Mouse (Mus musculus): ENCODE results near the gene Arid1a.
"Not testable (repeated sequence)": the region's sequence is repeated elsewhere in the genome, so short reads cannot be mapped to it uniquely, and the experiment has no call there.

Arid1a gene

DNA sequence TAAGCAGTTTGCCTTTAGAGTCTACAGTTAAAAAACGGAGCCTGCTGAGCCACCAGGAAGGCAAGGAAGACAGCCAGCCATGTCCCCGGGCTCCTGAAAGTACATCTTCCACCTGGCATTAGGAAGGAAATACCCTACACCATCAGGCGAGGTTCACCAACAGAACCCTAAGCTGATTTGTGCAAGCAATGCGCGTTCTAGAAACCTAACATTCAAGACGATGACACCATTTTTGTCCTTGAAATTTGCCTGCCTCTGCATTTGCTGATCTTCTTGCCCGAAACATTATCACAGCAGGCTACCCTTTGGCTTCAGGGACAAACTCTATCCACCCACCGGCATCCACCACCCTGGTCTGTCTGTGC is 82.3 kb downstream of the Arid1a start:
- DNase-seq (ENCODE audit: low spot score) = no peak

DNA sequence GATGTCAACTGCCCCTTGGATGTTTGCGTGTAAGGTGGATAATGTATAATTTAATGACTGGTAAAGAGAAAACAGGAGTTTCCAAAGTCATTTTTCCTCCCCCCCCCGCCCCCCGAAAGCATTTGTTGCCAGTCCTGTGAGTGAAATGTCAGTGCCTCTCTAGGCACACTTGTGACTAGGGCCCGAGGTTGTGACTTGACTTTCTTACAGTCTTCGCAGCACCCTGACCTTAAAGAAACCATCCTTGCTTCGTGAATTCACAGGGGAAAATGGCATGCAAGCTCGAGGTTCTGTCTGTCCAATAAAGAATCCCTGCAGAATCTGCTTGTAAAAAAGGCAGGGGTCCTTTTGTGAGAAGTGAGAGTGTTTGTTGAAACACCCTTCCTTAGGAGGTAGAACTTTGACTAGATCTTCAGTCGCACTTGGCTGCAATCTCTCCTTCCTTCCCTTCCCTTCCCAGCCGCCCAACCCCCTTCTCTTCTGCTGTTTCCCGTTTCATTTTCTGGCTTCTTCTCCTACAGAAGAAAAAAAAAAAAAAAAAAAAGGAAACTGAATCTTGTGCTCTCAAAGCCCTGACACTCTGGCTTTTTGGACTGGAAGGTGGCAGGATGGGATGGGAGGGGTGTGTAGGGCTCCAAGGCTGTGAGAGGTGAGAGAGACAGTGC is 82.8 kb downstream of the Arid1a start:
- no peak for DNase-seq (ENCODE audit: low spot score)

GRCm38 (mm10) chr4:133672845-133673647 is 83.5 kb downstream of the Arid1a start:
- no peak for DNase-seq (ENCODE audit: low spot score)

DNA sequence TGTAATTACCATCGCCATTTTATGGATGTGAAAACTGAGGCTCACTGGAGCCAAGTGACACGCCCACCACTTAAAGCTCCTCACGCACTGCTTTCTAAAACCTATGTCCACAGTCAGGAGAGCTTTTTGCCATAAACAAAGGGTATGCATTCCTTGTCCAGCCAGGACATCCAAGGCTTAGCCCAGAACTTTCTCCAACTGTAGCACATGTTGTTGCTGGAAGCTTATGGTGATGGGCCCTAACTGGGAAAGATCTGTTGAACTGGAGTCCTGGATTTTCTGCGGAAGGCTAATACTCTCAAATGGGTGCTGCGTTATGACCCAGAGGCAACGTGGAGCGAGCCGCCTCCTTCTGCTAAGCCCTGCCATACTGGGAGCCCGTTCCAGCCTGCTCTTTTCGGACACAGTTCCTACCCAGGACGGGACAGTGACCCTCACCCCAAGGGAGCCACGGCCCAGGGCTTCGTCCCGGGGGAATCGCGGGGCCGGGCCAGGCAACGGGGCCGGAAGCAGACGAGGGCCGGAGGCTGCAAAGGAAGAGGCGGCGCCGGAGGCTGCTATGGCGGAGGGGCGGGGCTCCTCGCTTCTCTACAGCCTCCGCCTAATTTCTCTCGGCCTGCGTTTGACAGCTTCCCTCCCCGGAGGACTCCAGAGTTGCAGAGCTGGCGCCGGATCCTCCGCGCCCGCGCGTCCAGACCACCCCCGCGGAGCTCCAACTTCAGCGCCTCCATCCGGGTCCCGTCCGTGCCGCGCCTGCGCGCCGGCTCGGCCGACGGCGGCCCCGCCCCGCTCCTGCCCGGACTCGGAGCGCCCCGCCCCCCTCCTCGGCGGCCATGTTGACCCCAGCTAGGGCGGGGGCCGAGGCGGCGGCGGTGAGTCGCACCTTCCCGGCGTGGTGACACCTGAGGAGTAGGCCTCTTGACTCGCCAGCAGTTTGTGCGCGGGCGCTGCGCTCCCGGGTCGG is 84.4 kb downstream of the Arid1a start, which contains the start of gene Pigv:
Gene Pigv (minus strand): TSS at position 767 of the 964 bp plus-strand sequence.
- DNase-seq (ENCODE audit: low spot score) = no peak

DNA sequence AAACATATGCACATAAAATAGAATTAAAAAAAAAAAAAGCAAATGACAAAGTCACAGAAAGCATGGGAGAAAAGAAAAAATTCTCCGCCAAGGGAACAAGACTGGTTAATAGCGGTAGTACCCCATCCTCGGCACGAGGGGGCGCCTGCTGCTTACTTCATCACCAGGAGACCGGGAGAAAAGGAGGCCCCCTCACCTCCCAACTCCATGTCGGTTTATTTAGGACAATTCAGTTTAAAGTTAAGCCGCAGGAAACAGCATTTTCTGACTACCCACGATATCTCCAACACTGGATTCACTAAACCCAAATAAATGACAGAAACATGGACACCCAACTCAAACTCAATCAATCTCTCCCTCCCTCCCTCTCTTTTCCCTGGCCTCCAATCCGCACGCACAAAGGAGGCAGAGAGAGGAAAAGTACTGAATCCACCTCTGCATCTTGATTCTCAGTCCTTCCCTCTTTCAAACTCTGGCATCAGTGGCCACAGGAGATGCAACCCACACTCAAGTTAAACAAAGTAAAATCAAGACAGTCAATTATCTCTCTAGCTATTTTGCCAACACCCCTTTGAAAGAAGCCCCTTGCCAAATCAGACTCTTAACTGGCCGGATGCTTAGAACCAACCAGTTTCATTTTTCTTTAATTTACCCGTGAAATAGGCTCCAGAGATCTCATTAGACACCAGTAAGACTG is 85.2 kb downstream of the Arid1a start:
- DNase-seq (ENCODE audit: low spot score) = peak; percentile 83

- no peak for DNase-seq (ENCODE audit: low spot score)
Measured at GRCm38 (mm10) chr4:133669652-133670210, 86.8 kb downstream of the Arid1a start.

- no peak for DNase-seq (ENCODE audit: low spot score)
Measured at GRCm38 (mm10) chr4:133668537-133668936, 88.0 kb downstream of the Arid1a start.

GRCm38 (mm10) chr4:133666199-133666598 is 90.4 kb downstream of the Arid1a start:
- DNase-seq (ENCODE audit: low spot score) = no peak

GRCm38 (mm10) chr4:133665118-133665517 is 91.5 kb downstream of the Arid1a start:
- no peak for DNase-seq (ENCODE audit: low spot score)

DNA sequence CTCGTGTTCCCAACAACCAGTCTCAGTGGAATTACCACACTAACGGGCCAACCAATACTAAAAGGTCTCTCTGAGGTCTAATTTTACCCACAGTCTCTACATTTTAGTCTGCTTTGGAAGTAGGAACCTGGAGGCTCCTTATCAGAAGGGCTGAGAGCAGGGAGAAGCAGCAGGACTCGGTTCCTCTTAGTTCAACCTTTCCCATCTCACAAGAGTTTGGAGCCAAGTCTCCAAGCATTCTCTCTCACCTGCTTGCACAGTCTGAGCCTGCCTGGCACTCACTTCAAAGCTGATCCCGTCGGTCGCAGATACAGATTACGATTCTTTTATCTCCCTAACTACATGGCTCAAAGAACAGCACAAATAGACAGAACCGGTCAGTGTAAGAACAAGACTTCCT is 93.6 kb downstream of the Arid1a start:
- DNase-seq (ENCODE audit: low spot score) = no peak

GRCm38 (mm10) chr4:133662421-133662820 is 94.1 kb downstream of the Arid1a start:
- DNase-seq (ENCODE audit: low spot score) = no peak

DNA sequence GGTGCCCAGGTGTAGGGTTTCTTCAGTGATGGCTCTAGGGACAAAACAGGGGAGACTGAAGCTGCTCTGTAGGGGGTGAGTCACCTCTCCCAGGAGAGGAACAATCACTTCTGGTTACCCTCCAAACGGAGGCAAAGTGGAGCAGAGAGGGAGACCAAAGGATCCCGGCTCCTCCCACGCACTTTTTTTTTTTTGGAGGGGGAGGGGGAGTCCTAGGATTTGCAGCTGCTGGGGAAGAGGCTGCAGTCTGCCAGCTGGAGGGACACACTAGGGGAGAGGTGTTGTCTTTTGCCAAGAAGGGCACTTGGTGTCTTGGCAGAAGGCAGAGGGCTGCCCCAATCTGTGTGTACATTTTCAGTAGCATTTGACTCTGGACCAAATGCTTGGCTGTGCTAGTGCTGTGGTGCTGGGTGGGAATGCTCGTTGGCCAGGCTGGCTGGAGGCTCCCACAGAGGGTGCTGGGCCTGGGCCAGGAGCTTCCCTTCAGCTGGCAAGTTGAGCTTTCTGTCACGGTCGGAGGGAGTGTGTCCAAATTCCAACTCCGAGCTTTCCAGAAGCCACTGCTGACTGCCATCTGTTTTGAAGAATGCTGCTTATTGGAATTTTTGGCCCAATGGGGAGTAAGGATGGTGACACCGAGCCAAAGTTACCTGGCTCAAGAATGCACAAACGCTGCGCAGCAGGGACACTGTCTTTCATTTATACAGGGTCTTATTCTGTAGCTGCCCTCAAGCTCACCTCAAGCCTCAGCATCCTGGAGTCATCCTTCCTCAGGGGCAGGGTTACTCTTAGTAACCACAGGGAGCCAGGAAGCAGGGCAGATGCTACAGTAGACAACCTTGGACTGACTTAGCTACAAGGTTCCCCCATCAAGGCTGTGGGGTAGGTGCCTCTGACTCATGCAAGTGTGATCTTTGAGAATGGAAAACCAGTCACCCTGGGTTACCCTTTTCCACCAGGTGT is 96.1 kb downstream of the Arid1a start:
- DNase-seq (ENCODE audit: low spot score) = peak; percentile 64

DNA sequence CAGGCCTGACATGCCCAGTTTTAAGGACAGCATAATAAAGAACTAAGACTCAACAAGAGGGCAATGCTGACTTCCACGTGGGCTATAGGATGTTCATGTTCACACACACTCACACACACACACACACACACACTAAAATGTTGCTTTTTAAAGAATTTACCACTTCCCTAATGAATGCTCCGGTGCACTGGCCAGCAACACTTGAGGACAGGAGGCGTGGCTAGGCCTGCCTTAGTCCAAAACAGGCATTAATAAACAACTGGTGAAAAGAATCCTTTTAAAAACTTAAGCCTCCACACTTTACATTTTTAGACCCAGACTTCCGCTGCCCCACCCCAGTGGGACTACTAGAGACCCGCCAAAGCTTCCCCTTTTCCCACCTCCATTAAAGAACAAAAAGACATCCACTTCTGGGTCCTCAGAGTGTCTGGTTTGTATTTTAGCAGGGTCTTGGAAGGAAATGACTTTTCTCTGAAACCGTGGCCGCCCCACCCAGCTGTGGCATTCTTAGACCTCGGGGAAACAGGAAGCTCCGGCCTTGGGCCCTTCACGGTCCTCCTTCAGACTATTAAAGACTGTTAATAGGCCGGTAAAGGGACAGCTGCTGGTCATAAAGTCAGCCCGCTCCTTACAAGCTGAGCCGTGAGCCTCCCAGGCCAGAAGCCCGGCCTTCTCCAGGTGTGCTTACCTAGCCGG is 96.9 kb downstream of the Arid1a start:
- DNase-seq (ENCODE audit: low spot score) = peak; percentile 44

DNA sequence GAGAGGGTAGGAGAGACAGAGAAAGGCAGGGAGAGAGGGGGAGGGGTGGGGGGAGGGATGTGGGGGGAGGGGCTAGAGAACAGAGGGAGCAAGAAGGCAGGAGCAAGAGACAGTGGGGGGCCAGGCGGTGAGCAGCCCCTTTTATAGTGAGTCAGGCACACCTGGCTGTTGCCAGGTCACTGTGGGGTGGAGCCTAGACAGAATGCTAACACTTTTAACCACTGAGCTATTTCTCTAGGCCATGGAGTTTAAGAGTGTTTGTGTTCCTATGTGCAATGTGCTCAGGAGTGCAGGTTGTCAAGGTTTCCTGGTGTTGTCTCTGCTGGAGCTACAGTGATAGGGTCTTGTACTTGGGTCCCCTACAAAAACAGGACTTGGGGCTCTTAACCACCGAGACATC is 97.8 kb downstream of the Arid1a start:
- no peak for DNase-seq (ENCODE audit: low spot score)

GRCm38 (mm10) chr4:133657829-133658458 is 98.6 kb downstream of the Arid1a start:
- no peak for DNase-seq (ENCODE audit: low spot score)

GRCm38 (mm10) chr4:133656997-133657396 is 99.6 kb downstream of the Arid1a start:
- no peak for DNase-seq (ENCODE audit: low spot score)

GRCm38 (mm10) chr4:133656294-133656693 is 100.3 kb downstream of the Arid1a start:
- DNase-seq (ENCODE audit: low spot score) = no peak

DNA sequence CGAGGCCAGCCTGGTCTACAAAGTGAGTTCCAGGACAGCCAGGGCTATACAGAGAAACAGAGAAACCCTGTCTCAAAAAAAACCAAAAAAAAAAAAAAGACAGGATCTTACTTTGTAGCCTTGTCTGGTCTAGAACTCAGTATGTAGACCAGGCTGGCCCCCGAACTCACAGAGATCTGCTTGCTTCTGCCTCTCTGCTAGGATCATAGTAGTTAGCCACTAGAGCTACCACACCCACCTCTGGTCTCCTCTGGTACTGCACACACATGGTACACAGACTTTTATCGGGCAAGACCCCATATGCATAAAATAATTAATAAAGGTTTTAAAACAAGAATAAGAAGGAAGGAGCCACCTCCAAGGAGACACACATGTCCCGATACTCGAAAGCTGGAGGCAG is 102.5 kb downstream of the Arid1a start:
- not testable (repeated sequence) for DNase-seq (ENCODE audit: low spot score)

DNA sequence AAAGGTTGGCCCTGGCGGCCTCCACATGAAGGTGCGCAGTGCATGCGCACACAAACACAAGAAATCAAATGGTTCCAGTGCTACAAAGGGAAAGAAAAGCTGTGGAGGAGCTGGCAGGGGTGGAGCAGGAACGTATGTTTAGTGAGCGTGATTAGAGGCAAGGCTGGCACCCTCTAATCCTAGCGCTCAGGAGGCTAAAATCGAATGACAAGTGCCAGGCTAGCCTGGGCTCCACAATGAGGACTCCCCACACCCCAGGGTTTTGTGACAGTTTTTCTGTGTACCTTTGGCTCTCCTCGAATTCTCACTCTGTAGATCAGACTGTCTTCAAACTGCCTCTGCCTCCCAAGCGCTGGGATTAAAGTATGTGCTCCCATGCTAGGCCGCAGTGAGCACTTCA is 103.8 kb downstream of the Arid1a start:
- DNase-seq (ENCODE audit: low spot score) = no peak
